Mouse (Mus musculus): Measurements from ENCODE around the gene Rrp36. TPM values are rescaled to one million over a fixed set of nuclear protein-coding genes. Genes with fewer than 3 reads are reported as not detected.

Gene Rrp36
- total RNA-seq (2022), result 10 to 100 TPM; 10.5 to 13.7 (median 12.4) TPM

- DNase-seq (ENCODE audit: low spot score), result peak; percentile 94
These were observed at the start of gene Rrp36 for GRCm38 (mm10) chr17:46673850-46674529. Gene Rrp36 (minus strand): TSS chr17:46674352.

DNA sequence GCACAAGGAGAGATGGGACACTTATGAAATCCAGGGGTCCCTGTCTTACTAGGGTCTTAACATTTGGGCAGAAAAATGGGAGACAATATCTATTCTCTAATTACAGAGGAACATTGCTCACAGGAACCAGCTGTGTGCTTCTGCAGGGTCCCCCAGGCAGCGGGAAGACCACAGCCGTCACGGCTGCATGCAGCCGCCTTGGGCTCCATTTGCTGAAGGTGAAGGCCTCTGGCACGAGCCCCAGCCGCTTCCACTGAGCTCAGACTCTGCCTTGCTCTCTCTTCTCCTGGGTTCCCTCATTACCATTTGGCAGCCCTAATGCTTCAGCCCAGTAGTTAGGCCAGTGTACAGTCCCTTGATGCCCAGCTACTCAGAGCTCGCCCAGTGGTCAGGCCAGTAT is 46.9 kb upstream of the Rrp36 start:
- DNase-seq (ENCODE audit: low spot score), result no peak

DNA sequence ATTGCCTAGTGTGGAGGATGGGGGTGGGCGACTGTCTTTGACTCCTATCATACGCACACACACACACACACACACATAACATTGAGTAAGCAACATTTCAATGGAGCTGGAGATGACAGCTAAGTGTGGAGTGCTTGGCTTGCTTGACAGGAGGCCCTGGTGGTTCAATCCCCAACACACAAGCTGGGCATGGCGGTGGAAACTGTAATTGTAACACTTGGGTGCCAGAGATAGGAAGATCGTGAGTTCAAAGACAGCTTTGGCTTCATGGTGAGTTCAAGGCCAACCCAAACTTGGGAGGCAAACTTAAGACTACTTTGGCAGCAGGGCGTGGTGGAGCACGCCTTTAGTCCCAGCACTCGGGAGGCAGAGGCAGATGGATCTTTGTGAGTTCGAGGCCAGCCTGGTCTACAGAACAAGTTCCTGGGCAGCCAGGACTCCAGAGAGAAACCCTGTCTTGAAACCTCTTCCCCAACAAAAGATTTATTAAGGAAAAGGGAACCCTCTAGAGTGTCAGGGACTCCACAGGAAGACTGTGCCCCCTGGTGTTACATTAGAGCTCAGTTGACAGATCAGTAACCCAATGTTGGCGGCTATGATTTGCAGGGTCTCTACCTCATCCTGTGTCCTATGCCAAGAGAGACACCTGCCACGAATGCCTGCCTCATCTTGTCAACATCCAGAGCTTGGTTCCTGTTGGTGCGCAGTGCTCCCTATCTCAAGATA is 40.8 kb upstream of the Rrp36 start:
- DNase-seq (ENCODE audit: low spot score), result no peak

DNA sequence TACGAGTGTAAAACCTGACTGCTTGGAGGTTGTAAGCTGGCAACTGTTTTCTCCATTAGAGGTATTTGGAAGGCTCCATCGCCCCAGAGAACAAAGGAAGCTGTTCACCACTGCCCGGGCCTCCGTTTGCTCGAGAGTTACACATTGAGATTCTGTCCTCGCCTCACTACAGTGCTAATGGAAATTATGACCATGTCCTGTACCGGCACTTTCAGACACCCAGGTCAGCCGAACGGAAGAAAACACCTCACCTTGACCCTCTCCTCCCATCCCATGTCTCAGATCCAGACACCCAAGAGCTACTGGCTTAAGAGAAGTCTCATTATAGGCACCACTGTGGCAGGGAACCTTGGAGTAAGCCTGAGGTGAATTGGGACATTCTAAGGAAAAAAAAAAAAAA is 39.7 kb upstream of the Rrp36 start:
- no peak for DNase-seq (ENCODE audit: low spot score)

DNA sequence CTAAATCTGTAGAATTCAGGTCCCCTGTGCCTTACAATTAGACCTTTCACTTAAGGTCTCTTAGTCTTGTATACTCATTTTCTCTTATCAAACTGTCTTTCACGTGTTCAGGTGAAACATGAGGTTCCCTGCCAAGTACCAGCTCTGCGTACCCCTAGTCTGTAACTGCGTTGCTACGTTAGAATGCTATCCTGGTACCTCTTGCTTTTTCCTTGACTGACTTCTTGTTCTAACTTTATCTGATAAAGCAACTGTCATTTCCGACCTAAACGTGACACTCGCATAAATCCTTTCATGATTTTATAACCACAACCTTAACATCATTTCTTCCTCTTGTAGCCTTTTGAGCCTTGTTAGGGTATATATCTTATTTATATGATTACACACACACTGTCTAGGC is 38.3 kb upstream of the Rrp36 start:
- no peak for DNase-seq (ENCODE audit: low spot score)

- no peak for DNase-seq (ENCODE audit: low spot score)
These were observed 37.6 kb upstream of the Rrp36 start for GRCm38 (mm10) chr17:46711612-46712271.

- DNase-seq (ENCODE audit: low spot score), result peak; percentile 95
These were observed 36.9 kb upstream of the Rrp36 start, which contains the start of gene Pex6 for GRCm38 (mm10) chr17:46710959-46711597. Gene Pex6 (plus strand): TSS chr17:46711463.

GRCm38 (mm10) chr17:46706375-46707089 is 32.4 kb upstream of the Rrp36 start:
- DNase-seq (ENCODE audit: low spot score), result no peak

DNA sequence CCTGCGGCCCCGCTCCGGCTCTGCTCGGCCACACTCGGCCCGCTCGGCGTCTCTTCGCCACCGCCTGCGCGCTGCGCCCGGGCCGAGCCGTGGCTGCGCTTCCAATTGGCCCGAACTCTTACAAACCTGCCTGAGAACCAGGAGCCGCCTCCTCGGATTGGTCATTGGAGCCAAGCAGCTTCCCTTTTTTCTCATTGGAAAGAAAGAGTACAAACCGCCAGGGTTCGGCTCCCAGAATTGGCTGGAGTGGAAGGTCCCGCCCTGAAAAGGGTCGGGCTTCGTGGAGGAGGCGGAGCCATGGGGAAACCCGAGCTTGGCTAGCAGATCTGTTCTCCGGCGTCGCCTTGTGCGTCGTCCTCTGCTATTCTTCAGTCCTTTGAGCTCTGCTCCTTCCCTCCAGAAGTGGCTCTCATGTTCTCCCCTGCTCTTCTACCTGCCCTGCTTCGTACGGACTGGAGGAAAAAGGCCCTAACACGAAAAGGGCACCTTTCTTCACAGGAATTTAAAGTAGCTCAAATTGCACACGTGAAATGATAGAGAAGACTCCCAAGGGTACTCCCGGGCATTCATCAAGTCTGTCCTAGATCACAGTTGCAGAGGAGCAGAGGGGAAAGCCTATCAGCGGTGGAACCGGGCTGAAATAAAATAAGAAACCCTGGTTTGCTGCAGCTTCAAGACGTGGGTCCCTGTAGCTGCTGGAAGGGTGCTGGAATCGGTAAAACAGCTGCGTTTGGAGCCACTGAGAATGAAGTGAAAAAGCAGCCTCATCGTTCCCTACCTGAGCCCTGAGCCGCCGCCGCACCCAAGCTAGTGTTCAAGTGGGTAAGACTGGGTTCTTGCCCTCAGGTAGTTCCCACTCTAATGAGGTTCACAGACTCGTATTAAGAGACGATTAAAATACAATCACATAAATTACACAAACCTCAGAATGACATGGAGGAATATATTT is 31.0 kb upstream of the Rrp36 start, which contains the start of gene Ppp2r5d:
TSS of gene Ppp2r5d (minus strand) at position 225 of the 949 bp plus-strand sequence.
- DNase-seq (ENCODE audit: low spot score), result peak; percentile 98

- DNase-seq (ENCODE audit: low spot score), result no peak
These were observed 30.1 kb upstream of the Rrp36 start for GRCm38 (mm10) chr17:46703971-46704886.

- DNase-seq (ENCODE audit: low spot score), result no peak
These were observed 28.4 kb upstream of the Rrp36 start for GRCm38 (mm10) chr17:46702506-46702905.

- no peak for DNase-seq (ENCODE audit: low spot score)
These were observed 27.9 kb upstream of the Rrp36 start for GRCm38 (mm10) chr17:46702100-46702499.

- no peak for DNase-seq (ENCODE audit: low spot score)
These were observed 27.3 kb upstream of the Rrp36 start for GRCm38 (mm10) chr17:46701489-46701888.

- no peak for DNase-seq (ENCODE audit: low spot score)
These were observed 25.8 kb upstream of the Rrp36 start for GRCm38 (mm10) chr17:46699912-46700311.

DNA sequence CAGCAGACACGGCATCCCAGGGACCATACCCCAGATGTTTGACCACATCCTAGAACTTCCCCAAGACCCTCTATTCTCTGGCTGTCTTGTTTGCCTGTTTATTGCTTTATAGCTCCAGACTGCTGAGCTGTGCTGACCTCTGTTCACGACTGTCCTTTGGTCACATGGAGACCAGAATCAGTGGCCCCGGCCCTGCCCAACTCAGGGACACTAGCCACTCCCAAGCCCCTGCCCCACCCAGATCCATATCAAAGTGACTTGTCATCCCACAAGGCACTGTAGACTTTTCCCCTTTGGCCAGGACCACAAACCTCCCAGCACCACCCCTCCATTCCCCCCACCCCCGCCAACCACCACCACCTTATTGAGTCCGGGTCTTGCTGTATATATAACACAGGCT is 25.1 kb upstream of the Rrp36 start:
- no peak for DNase-seq (ENCODE audit: low spot score)

- no peak for DNase-seq (ENCODE audit: low spot score)
These were observed 24.4 kb upstream of the Rrp36 start for GRCm38 (mm10) chr17:46698515-46698914.

DNA sequence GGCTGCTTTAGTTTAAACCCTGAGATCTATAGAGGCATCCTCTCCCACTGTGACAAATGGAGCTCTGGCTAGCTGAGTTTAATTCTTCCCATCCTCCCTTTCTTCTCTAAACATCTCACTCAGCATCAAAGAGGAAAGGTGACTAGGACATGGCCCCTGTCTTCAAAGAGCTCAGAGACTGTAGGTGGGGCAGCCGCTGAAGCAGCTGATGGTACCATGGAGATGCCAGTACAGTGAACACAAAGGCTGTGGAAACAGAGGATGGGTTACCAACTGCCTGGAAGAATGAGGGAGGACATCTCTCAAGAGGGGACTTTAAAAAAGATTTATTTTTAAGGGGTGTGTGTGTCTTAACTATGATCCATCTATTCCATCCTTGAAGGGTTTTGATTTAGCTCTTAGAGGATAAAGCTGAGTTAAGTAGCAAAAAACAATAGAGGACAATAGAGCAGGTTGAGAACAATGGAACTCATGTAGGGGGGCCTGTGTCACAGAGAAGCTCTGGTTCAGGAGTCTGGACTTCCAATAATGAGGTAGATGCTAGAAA is 20.4 kb upstream of the Rrp36 start:
- DNase-seq (ENCODE audit: low spot score), result no peak

DNA sequence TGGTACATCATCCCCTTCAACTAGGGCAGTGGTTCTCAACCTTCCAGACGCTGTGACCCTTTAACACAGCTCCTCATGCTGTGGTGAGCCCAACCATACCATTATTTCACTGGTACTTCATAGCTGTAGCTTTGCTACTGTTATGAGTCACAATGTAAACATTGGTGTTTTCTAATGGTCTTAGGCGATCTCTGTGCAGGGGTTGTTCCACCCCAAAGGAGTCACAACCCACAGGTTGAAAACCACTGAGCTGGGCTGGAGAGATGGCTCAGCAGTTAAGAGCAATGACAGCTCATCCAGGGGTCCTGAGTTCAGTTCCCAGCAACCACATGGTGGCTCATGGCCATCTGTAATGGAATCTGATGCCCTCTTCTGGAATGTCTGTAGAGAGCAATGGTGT is 17.2 kb upstream of the Rrp36 start:
- DNase-seq (ENCODE audit: low spot score), result no peak

DNA sequence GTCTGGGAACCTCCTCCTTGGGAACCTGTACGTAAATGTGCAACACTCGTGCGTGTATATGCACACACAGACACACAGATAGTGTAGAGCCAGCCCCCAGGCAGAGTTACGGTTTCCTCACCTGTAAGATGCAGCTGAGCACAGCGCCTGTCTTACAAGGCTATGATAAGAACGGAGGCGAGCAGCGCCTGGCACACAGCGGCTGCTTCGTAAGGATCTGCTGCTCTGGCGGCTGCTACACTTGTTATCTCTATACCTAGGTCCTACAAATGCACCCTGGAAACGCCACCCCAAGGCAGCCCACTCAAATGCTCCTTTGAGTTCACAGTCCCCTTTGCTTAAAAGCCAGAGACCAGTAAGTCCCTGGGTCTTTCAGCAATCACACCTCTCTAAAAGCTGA is 16.5 kb upstream of the Rrp36 start:
- DNase-seq (ENCODE audit: low spot score), result no peak
